Mouse (Mus musculus): ENCODE measurements around the gene Nlrp9c. TPM values are rescaled to one million over a fixed set of nuclear protein-coding genes. Genes with fewer than 3 reads are reported as not detected.
"Not testable (repeated sequence)": the region's sequence is repeated elsewhere in the genome, so short reads cannot be mapped to it uniquely, and the experiment has no call there.

Gene Nlrp9c
- total RNA-seq (2021) = not detected
- long read RNA-seq, experiment 1 = 0 reads
- long read RNA-seq, experiment 2 = 0 reads

DNA sequence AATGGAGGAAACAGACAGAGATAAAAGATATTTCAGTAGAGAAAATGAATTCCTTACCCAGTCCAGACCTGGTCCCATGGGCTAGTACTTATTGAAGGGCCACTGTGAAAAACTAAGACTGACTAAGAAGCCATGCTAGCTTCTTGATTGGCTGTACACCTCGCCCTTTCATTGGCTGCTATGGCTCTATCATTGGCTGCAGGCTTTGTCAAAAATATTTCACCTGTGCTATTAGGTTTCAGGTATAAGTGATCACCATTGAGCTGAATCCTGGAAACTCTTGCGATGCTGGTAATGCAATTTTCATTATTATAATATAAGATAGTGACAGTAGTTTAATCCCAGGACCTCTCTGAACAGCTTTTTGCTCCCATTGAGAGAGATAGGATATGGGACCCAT lies at the start of gene Nlrp9c:
Gene Nlrp9c (minus strand): TSS at position 101 of the 400 bp plus-strand sequence.
- DNase-seq (ENCODE audit: low spot score) = not testable (repeated sequence)

DNA sequence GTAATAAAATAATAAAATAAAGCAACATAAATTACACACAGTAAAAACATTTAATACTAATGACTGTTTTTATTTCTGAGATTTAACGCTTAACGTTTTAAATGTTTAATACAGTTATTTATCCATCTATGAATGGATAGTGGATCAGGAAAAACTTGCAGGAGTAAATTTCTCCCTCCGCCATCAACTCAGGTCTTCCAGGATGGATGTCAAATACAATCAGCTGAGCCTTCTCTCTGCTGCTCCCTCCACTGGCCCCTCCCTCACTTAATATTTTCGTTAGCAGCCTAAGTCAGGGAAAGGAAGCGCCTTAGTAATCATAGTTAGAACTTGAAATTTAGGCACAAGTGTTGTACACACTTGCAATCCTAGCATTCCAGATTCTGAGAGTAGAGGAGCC lies 31.3 kb upstream of the Nlrp9c start, which contains the start of gene Nlrp4a:
Gene Nlrp4a (plus strand): TSS at position 301 of the 400 bp plus-strand sequence.
- DNase-seq (ENCODE audit: low spot score) = no peak

DNA sequence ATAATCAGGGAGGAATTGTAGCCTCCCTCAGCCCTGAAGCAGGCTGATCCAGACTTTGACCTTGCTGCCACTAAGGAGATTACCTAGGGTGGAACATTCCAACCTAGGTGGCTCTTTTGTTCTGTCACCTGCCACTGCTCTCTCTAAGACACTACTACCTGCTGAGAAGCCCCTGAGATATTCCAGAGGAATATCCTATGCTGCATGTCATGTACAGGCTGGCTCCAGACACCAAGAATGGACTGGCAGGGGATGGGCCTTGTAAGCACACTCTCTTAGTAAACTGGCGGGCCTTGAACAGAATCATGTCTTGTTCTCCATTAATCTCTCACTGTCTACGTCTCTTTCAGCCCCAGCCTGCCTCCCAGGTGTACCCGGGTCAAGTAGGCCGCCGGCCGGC lies 11.7 kb downstream of the Nlrp9c start:
- not testable (repeated sequence) for DNase-seq (ENCODE audit: low spot score)

DNA sequence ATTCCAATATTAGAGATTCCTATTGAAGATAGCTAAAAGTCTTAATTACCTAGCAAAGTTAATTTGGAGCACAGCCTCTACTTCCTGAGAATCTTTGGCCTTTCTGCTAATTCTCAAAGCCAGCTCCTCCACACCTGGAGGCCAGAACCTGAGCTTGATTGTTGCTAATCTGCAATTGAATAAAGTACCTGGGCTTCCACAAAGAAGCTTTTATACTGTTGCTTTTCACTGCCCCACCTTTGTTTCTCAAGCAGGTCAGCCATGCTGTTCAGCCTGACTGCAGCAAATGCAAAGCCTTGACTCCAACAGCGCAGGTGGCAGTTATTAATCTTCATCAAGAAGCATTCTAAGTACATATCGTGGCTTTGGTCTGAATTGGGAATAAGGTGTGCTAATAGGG lies 12.4 kb downstream of the Nlrp9c start:
- DNase-seq (ENCODE audit: low spot score) = not testable (repeated sequence)

DNA sequence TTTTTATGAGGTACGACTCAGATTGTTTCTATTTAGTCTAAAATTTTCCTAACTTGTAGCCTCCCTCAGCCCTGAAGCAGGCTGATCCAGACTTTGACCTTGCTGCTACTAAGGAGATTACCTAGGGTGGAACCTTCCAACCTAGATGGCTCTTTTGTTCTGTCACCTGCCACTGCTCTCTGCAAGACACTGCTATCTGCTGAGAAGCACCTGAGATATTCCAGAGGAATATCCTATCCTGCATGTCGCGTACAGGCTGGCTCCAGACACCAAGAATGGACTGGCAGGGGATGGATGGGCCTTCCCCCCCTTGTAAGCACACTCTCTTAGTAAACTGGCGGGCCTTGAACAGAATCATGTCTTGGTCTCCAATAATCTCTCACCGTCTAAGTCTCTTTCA lies 16.8 kb downstream of the Nlrp9c start:
- DNase-seq (ENCODE audit: low spot score) = not testable (repeated sequence)

DNA sequence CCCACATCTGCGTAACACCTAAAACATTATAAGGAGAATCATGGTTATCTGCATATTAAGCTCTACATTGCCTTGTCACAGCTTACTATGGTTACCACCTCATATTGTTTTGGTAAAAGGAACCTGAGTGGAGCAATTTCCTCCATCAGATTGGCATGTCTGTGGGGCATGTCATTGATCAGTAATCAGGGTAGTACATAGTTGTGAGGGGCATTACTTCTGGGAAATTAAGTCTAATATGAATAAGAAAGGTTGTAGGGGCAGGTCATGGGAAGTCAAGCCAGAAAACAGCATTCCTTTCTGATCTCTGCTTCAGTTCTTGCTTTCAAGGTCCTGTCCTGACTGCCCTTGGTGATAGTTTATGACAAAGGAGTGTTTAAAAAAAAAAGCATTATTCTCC lies 22.7 kb downstream of the Nlrp9c start:
- DNase-seq (ENCODE audit: low spot score) = no peak

DNA sequence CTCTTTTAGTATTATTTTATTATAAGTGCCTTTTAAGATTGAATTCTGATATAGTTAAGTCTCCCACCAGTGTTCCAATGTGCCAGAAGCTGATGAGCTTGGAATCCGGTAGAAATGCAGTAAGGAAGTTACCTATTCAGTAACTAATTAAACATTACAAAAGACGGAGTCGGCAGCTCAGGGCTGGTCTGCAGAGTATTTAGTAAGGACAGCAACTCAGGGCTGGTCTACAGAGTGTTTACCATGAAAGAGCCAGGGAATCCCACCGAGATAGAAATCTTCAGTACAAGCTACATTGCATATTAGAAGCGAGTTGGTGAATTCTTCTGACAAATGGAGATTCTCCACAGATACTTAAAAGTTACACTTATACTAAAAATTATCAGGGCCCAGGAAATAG lies 30.3 kb downstream of the Nlrp9c start:
- DNase-seq (ENCODE audit: low spot score) = not testable (repeated sequence)

DNA sequence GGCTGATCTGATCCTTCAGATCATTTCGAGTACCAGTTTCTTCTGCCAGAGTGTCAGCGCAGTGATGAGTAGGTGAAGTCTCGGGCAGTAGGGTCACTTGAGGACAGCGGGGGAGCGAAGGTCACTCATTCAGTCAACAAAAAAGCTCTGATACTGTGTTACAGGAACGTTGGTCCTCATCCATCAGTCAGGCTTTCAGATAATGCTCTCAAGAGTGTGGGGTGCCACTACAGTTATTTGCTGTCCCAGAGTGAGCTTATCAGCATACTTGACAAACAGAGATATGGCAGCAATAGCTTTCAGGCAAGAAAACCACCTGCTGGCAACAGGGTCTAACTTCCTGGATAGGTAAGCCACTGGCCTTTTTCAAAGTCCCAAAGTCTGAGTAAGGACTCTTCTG lies 46.8 kb downstream of the Nlrp9c start:
- DNase-seq (ENCODE audit: low spot score) = not testable (repeated sequence)

DNA sequence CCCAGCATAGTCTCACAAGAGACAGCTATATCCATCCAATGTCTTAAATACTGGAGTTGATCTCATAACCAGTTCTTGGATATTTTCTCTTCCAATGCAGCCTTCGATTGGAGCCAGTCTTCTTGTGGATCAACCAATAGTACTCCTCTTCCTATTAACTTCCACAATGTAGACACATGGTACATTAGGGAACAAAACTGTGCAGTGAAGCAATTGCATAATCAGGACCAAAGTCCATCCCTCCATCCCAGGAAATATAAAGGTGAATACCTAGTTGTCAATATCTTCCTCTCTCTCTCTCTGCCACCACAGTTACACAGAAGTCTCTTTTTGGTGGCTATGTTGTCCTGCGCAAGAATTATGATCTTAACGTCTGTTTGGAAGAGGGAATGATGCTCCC lies 51.2 kb downstream of the Nlrp9c start:
- not testable (repeated sequence) for DNase-seq (ENCODE audit: low spot score)

DNA sequence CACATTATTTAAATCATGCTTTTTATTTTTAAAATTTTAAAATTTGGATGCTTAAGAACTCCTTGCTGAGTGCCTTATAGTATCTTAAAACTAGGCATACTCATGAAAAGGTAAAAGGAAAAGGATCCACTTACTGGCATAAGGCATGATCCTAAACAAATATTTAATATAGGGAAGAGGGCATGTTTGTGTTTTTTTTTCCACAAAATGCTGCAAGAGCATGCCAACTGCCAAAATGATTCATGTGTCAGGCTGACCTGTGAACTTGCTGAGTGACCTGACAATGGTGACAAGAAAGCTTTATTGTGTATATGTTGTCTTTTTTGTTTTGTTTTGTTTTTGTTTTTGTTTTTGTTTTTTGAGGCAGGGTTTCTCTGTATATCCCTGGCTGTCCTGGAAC lies 53.3 kb downstream of the Nlrp9c start:
- not testable (repeated sequence) for DNase-seq (ENCODE audit: low spot score)

DNA sequence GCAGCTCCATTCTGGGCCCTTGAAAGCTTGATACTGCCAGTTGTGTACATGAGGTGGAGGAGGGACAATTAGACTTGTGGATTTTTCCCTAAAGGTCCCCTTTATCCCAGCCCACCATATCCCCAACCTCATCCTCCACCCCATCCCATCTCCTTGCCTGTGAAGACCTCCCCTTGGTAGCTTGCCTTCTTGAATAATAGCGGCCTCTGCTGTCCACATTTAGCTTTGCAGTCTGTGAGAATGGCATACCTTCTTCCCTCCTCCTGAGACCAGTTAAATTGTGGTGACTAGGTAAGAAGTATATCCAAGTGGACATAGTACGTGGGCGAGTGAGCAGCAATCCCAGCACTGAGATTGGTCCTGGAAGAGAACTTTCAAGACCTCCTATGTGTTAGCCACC lies 83.1 kb downstream of the Nlrp9c start:
- not testable (repeated sequence) for DNase-seq (ENCODE audit: low spot score)

DNA sequence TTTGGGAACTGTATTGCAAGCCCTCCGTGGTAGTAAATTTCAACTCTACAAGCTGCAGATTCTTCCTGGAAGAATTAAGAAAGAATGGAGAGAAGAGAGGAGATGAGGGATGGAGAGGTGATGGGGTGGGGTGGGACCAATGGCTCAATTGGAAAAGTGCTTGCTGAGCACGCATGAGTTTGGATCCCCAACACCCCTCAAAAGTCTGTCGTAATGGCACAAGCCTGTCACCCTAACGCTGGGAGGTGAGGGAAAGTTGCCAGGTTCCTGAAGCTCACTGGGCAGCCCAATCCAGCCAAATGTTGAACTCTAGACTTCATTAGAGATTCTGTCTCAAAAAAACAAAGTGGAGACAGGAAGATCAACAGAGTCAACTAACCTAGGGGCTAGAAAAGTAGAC lies 87.7 kb downstream of the Nlrp9c start:
- DNase-seq (ENCODE audit: low spot score) = not testable (repeated sequence)

DNA sequence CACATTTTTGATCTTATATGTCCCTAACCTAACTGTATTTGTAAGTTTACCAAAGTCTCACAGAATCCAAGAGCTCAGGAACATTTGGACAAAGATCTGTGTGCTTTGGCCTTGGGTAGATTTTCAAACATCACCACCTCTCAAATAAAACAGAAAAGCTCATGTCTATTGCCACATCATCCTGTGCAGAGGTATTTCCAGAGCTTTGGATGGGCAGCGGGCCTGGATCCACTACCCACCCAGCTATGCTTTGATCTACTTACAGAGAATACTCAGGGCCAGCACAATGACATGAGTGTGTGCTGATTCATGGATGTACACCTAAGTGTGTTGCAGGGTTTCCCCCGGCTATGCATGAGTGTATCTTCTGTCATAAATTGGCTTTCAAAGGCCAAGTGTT lies 88.3 kb downstream of the Nlrp9c start:
- not testable (repeated sequence) for DNase-seq (ENCODE audit: low spot score)

DNA sequence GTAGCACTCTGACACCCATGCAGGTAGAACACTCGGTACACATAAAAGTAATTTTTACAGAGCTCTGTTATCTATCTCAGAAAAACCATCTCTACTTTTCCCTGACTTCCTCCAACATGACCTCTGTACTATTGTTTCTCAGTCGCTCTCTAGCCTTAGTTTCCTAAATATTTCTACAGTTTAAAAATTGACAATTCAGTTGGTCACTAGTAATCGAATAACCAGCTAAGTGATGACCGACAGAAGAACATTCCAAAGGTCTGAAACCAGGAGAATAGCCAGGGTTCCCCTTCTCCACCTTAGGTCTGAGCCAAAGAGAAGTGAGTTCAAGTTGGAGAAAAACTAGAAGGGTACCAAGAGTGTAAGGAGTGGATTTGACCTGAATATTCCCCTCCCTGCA lies 91.7 kb downstream of the Nlrp9c start:
- not testable (repeated sequence) for DNase-seq (ENCODE audit: low spot score)

DNA sequence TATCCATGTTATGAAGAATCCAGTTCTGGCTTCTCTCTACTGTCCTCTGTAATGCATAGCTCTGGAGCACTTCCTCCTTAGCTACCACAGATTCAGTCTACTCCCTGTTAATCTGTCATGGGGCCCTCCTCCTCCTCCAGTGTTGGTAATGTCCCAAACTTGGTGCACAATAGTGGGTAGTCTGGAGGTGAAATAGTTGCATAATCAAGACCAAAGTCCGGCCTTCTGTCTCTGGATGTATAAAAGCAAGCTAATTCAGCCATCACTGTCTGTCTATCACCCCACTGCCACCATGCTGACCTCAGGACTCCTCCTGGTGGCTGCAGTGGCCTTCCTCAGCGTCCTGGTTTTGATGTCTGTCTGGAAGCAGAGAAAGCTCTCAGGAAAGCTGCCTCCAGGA lies 96.6 kb downstream of the Nlrp9c start, which contains the start of gene Cyp2a4:
Gene Cyp2a4 (plus strand): TSS at position 244 of the 400 bp plus-strand sequence.
- not testable (repeated sequence) for DNase-seq (ENCODE audit: low spot score)

DNA sequence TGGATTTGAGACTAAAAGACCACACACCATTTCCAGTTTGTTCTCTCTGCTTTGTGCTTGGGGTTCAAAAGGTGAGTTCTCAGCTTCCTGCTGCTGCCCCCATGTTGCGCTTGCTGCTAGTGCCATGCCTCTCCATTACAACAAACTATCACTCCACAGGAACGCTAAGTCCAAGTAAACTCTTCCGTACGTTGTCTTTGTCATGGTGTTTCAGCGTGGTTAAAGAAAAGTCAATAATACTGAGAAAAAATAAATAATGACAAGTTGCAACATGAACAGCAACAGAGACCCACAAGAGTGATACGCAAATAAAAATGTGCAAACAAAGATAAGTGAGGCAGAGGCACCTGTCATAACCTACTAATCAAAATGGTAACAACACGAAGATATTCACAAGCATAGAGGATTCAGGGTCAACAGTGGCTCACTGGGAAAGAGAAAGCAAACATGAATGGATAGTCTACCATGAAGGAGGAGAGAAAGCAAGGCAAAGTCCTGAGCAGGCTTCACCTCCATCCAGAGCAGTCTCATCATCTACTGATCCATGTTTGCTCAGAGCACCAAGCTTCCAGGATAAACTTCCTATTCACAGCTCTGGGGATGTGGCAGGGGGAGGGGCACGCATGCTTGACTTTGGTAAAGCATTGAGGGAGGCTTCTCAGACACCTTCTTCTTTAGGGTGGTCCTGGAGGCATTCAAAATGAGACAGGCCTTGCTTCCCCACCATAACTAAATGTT lies 99.9 kb downstream of the Nlrp9c start:
- not testable (repeated sequence) for DNase-seq (ENCODE audit: low spot score)

Other genes starting within 250 kb of the Nlrp9c start
- not detected for gene Cyp2b9, start 230.3 kb downstream of the Nlrp9c start, total RNA-seq (2021)
- not detected for gene Vmn1r184, start 143.4 kb downstream of the Nlrp9c start, total RNA-seq (2021)
- under 1 TPM in 1 of 2 experiments, not detected in 1; 0.21 TPM for gene Cyp2a4, start 96.5 kb downstream of the Nlrp9c start, total RNA-seq (2021)
- gene Nlrp4a, start 31.4 kb upstream of the Nlrp9c start, total RNA-seq (2021) = not detected
- gene Nlrp9a, start 131.3 kb upstream of the Nlrp9c start, total RNA-seq (2021) = not detected
- gene Vmn1r185, start 214.8 kb upstream of the Nlrp9c start, total RNA-seq (2021) = not detected